Mouse (Mus musculus) macrophage (primary cell): ENCODE measurements around the gene Socs5. TPM values are rescaled to one million over a fixed set of nuclear protein-coding genes. Genes with fewer than 3 reads are reported as not detected.

ENCODE experiments used
- H3K27ac ChIP-seq: fragments of 350-480 bp; formaldehyde crosslinking; 2 replicates; pipeline ENCODE4 v1.9.0; 2021
- H3K36me3 ChIP-seq: fragments of 350-480 bp; formaldehyde crosslinking; 2 replicates; pipeline ENCODE4 v1.9.0; 2021; ENCODE audit errors: inconsistent target
- H3K4me3 ChIP-seq: fragments of 350-480 bp; formaldehyde crosslinking; 2 replicates; pipeline ENCODE4 v1.9.0; 2021; ENCODE audit errors: inconsistent target
- H3K79me2 ChIP-seq: fragments of 350-480 bp; formaldehyde crosslinking; 2 replicates; pipeline ENCODE4 v1.9.0; 2021; ENCODE audit errors: inconsistent target
- WGBS: methylation state at CpG from one replicate; pipeline ENCODE4 v1.1.7; 2026; ENCODE audit warnings: inconsistent platforms; ENCODE audit not compliant: missing documents; 5-methylcytosine and 5-hydroxymethylcytosine counted together
- polyA plus RNA-seq: library from polyadenylated mRNA; stranded (reverse); fragments of 250-400 nt; gene quantifications from 3 replicates; pipeline ENCODE4 v1.2.4, GENCODE M21; 2018; ENCODE audit warnings: inconsistent platforms

The Socs5 gene
- polyA plus RNA-seq, 1 experiment from 2014 or later: 6.0 TPM

DNA sequence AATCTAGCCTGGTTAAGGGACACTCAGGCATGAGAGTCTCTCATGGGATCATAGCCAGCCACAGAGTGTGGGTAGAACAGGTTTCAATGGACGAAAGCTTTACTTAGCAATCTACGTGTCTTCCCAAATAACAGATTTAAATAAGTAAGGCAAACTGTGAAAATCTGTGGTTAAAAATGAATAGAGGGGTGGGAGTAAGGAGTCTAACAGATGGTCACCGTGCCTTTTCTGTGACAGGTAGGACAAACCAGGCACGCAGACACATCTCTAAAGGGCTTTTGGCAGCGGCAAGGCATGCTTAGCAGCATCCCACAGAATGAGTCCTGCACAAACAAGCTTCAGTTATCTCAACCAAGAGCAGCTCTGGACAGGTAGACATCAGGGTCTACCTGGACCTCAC is 59.9 kb downstream of the Socs5 start:
- Histone ChIP-seq H3K79me2 (no peaks in the 10 kb centered on the region), H3K27ac (no peak overlapping the region), H3K36me3 (no peaks in the 10 kb centered on the region), H3K4me3 (no peak overlapping the region)
- WGBS: 99% methylated on average over 5 of the region's 5 CpGs

DNA sequence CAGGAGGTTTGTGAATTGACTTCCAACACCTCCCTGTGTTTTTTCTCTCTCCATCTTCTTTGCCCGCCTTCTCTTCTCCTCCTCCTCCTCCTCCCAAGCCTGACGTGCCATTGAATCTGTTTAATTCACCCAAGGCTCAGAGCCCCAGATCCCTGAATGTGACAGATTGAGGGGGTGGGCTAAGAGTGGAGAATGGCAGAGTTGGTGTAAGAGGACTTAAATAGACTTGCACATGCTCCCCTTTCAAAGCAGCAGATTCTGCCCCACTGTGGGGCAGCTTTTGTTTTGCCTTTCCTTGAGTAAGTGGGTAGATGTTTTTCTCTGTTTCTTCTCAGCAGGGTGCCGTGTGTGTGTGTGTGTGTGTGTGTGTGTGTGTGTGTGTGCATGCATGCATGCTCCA is 61.6 kb downstream of the Socs5 start:
- H3K4me3 ChIP-seq: no peak overlapping the region
- no peaks in the 10 kb centered on the region for H3K79me2 ChIP-seq
- no peak overlapping the region for H3K27ac ChIP-seq
- no peaks in the 10 kb centered on the region for H3K36me3 ChIP-seq
- WGBS: 100% methylated on average over 1 of the region's 3 CpGs

DNA sequence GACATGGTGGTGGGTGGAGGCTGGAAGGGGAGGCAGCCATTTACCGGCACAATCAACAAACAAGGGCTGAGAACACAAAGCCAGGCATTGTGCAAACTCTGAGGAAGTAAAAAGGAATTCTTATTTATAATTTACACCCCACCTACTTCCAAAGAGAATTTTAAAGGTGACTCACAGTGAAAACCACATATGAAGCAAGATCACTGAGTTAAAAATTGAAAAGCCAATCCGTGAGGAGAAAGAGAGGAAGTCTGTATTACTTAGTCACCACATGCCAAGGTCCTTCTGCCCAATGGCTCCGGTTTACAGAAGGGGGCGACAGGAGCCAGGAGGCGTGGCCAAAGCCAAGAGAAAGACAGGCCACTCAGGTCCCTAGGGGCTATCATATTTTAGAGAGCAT is 62.9 kb downstream of the Socs5 start:
- H3K36me3 ChIP-seq: no peaks in the 10 kb centered on the region
- H3K4me3 ChIP-seq: no peak overlapping the region
- no peaks in the 10 kb centered on the region for H3K79me2 ChIP-seq
- peak overlapping the region; percentile 51 for H3K27ac ChIP-seq
- WGBS: 2% methylated on average over 5 of the region's 5 CpGs

DNA sequence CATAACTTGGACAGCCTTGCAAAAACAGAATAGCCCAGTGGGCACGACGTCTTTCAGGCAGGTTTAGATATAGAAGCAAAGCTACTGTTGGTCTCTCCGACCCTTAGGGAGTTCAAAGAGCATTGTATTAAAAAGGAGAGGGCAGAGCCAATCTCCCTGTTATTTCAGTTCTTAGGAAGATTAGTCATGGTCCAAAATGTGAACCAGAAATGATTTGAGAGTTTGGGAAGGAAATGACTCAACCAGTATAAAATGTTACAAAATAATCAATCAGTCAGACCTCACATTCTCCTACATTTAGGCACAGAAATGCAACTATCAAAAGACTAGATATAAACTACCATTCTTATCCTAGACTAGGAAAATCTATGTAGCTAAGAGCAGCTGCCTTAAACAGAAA is 64.6 kb downstream of the Socs5 start:
- Histone ChIP-seq H3K27ac (no peak overlapping the region), H3K36me3 (no peaks in the 10 kb centered on the region), H3K79me2 (no peaks in the 10 kb centered on the region), H3K4me3 (no peak overlapping the region)
- 95% methylated on average over 3 of the region's 3 CpGs for WGBS

DNA sequence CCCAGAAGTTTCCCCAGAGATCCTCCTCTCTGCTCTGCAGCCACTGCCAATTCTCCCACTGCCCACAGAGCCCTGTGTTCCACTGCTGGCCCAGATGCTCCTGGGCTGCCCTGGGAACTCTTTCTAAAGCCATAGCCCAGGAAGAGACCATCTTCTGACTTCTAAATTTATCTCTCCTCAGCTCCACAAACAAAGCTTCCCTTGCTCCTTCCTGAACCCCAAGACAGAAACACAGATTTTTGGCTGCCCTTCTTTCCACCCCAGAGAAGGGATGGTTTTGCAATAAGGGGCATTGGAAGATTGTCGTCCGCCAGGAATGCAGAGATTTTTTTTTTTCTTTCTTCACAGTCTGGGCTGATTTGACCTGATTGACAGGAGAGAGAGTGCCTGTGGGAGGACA is 66.5 kb downstream of the Socs5 start:
- Histone ChIP-seq H3K79me2 (no peaks in the 10 kb centered on the region), H3K4me3 (no peak overlapping the region), H3K27ac (no peak overlapping the region), H3K36me3 (no peaks in the 10 kb centered on the region)
- 100% methylated on average over 2 of the region's 2 CpGs for WGBS

DNA sequence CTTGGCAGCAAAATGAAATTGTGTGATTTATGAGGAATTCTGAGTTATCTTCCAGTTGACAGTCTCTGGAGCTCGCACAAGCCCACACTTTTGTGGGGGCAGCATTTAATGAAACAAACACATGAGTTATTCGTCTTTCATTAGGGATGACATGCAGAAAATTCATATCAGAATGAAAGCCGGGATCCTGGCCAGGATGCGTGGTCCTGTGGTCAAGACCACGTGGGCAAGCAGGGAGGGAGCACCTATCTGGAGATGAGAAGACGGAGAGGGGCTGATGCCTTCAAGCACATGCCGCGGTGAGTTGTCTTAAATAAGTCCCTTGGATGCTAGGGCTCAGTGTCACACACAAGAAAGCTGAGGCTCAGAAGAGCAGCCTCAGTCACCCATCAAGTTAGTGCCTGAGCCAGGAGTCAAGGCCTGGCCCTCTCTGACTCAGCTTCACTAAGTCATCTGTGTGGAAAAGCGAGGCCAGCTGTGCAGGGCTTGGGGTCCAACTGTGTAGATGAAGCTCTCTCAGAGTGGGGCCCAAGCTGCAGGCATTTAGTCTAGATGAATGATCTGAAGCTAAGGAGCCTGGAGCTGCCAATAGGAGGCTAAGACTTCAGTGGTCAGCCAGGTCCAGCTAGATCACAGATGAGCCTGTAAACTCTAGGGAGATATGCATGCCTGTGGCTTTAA is 67.3 kb downstream of the Socs5 start:
- 83% methylated on average over 9 of the region's 9 CpGs for WGBS
- Histone ChIP-seq H3K27ac (no peak overlapping the region), H3K79me2 (no peaks in the 10 kb centered on the region)

DNA sequence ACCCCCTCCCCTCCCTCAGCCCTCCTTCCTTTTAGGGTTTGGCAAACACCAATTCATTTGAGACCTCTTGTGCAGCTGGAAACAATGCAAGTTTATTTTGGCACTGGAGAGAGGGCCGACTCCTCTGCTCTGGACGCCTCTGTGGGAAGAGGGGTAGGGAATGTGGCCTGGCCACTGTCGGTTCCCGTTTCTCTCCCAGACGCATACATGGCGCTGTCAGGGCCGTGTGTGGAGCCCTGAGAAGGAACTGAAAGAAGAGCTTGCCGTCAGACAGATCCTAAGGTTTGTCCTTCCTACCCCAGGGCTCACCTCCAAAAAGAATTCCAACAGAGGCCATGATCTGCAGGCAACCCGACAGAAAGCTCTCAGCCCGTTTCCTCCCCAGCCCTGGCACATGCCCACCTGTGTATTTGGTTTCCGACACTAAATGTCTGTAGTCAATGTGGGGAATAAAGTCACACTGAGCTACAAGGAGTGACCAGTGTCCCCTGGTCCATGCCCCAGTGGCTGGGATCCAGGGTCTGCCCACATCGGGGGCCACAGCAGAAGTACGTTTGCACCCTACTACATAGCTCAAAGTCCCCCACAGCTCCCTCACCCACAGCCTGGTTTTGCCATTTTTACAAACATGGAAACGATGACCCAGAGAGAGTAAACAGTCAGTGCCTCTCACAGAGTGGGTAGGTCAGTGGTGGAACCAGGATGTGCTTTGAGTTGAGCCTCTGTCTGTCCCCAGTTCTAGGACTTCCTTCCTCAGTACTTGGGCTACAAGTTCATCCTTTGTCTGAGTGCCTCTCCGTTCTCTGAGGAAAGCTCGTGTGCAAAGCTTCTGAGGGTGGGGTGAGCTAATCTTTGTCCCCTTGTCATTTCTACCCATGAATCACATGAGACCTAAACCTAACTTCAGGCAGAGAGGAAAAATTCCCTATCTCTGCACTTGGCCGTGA is 68.9 kb downstream of the Socs5 start:
- H3K4me3 ChIP-seq: no peak overlapping the region
- H3K27ac ChIP-seq: no peak overlapping the region
- 74% methylated on average over 16 of the region's 17 CpGs for WGBS
- no peaks in the 10 kb centered on the region for H3K79me2 ChIP-seq
- H3K36me3 ChIP-seq: no peaks in the 10 kb centered on the region

More for the DNA sequence above, 67.3 kb downstream of the Socs5 start:
- no peaks in the 10 kb centered on the region for H3K36me3 ChIP-seq
- H3K4me3 ChIP-seq: no peak overlapping the region

DNA sequence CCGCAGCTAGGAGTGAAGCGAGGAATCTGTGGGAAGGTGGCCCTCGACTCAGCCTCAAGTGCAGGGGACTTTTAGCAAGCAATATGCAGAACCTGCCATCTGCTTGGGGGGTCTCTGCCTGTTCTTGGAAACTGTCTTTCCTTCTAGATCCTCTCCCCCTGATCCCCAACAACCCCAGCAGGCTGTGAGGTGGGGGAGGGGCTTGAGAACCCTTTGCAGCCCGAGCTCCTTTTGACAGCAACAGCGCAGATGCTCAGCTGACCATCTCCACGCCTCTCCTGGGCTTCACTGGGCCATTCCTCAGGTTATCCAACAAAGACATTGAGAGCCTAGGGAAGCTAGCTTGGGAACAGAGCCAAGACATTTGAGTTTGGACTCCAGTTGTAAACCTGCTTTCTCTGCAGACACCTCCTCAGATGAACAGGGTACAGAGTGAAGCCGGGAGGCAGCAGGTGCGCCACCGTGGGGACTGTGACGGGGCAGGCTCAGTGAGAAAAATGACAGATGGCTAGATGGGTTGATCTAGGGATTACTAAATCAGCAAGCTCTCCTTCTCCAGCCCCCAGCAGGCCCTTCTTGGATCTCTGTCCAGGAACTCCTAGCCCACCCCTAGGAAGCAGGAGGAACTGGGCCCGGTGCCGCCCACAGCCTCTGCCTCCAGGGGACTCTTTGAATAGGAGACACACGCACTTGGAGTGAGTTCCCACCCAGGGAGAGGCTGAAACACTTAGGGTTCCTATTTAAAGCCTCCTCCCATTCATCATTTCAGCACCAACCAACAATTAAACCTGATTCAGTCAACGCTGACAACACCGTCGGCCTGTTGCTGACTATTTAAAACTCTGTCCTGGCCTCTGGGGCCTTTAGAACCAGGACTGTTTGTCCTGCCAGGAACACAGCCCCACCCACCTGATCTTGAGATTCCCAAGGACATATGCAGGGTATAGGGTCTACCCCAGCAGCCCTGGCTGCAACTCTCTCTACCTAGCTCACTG is 71.4 kb downstream of the Socs5 start:
- Histone ChIP-seq H3K4me3 (no peak overlapping the region), H3K27ac (no peak overlapping the region), H3K36me3 (no peaks in the 10 kb centered on the region), H3K79me2 (no peaks in the 10 kb centered on the region)
- 90% methylated on average over 16 of the region's 16 CpGs for WGBS

DNA sequence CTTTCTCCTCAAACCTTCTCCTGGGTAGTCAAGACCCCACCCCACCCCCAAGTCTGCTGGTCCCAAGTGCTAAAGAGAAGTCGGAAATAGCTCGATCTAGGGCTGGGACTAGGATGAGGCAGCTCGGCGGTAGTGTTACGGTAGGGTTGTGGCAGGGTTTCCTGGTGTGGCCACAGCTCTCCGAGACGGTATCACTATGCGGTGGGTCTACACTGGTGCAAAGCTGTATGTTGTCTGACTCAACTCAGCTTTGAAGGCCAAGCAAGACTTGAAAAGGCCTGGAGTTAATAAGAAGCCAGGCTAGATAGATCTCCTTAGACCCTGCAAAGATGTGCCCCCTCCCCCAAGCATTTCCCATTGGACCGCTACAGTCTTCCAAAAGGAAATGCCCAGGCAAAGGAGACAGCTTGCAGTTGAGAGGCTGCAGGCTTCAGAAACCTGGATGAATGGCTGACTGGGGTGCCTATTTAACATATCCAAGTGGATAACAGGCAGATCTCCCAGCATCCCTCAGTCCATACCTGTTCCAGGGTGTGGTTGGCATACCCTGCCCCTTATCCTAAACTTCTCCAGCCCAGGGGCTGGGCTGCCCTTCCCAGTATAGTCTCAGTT is 72.6 kb downstream of the Socs5 start:
- no peaks in the 10 kb centered on the region for H3K79me2 ChIP-seq
- WGBS: 79% methylated on average over 9 of the region's 9 CpGs
- H3K27ac ChIP-seq: no peak overlapping the region
- H3K4me3 ChIP-seq: no peak overlapping the region
- no peaks in the 10 kb centered on the region for H3K36me3 ChIP-seq

DNA sequence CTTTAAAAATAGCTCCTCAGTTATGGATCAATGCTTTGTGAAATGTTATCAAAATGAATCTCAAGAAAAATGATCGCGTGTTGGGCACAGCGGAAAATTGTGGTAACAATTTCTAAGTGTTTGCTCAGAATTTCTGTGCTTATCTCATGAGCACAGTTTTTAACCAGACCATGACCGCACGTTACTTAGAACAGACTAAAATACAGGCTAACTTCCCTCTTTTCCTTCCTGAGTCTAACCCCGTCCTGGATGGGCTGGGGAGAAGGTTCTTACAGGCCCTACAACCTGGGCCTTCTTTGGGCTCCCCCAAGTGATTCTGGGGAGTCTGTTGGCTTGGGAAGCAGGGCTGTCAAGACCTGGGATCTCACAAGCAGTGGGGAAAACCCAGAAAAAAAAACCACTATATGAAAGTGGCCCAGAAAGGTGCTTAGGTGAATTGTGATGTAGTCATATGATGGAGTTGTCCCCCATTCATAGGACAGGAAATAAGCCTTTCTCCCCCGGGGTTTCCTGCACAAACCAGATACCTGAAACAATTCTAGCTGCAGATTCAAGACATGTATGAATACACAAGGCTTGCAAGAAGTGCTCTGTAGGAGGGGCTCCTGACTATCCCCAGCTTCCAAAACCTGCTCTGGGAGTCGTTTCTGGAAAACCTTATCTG is 74.3 kb downstream of the Socs5 start:
- Histone ChIP-seq H3K36me3 (no peaks in the 10 kb centered on the region), H3K27ac (peak overlapping the region; percentile 12; the same call in 1 of the 2 replicates), H3K79me2 (no peaks in the 10 kb centered on the region), H3K4me3 (no peak overlapping the region)
- WGBS: 14% methylated on average over 8 of the region's 8 CpGs

DNA sequence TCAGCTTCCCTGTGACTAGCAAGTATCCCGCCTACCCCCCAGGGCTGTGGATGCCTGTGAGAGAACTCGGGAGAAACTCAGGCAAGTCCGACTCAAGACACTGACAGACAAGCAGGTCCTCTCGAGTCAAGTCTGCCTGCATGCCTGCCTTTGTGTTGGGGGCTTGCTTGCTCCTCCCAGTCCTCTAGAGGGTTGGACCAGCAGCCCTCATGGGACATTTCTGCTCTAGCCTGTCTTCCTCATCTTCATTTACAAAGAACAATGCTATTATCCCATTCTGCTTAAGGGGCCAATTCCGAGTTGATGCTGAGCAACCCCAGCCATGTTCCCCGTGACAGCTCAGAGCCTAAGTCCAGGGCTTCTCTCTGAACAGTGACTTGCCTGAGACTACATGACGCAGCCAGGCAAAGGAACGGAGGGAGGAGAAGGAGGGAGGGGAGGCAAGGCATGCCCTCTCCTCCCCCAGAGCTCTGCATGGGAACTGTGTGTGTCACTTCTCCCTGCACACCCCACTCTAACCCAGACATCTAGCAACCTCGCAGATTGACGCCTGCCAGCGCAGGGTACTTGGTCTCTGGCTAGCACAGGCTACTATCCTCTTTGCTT is 78.1 kb downstream of the Socs5 start:
- H3K36me3 ChIP-seq: no peaks in the 10 kb centered on the region
- H3K27ac ChIP-seq: no peak overlapping the region
- no peak overlapping the region for H3K4me3 ChIP-seq
- 62% methylated on average over 10 of the region's 11 CpGs for WGBS
- no peaks in the 10 kb centered on the region for H3K79me2 ChIP-seq

DNA sequence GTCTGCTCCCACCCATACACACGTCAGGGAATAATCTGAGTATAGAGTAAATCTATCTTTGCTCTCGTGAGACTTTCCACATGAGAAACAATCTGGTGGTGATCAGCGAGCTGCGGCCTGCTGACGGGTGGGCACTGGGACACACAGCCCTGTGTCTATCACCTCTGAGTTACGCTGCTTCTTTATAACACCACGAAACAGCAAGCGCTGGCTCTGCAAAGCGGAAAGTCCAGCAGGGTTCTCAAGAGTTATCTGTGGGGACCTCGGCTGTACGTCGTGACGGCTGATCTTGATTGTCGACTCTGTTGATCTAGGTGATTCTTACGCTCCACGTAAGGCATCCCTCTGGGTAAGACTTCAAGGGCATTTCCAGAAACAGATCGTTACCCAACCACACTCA is 79.5 kb downstream of the Socs5 start:
- Histone ChIP-seq H3K4me3 (no peak overlapping the region), H3K79me2 (no peaks in the 10 kb centered on the region), H3K36me3 (no peaks in the 10 kb centered on the region), H3K27ac (no peak overlapping the region)
- 92% methylated on average over 17 of the region's 17 CpGs for WGBS
